ENCODE assay signal across 17 mouse cellular contexts in the genomic region with DNA sequence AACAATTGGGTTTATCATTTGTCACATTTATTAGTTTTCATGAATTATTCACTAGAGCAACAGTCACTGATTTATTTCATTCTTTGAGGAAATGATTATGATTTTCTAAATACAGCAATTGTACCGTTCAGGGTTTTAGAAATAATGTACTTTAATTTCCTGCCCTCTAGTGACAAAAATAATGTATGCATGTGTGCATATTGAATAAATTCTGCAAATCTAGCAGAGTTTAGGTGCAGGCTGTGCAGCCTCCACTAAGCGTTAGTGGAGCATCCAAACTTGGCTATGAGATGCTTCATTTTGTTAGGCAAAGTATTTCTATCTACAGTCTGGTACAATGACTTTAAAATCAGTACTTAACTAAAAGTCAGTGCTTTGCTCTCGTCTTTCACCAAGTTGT.
DNase-seq lines count a peak whose midpoint lies in the region; ATAC-seq and TF ChIP-seq lines count a peak whose summit lies in the region.
"Had no signal": no experiment of that assay in that cellular context is flagged by ENCODE, and none has a peak within 500 bp of the region (broad histone marks: within the 10 kb centered on the region; RNA-seq: fewer than 3 reads in every experiment).

No protein-coding gene starts in this region.

- no peak overlapping the region for H3K27ac ChIP-seq in layer of hippocampus, adult 2 months
- no peak overlapping the region for H3K27ac ChIP-seq in neural tube, embryonic 15.5 days (replicated peaks)
- H3K27ac ChIP-seq: embryonic facial prominence, embryonic 12.5 days; limb, embryonic 15.5 days had no signal

- H3K4me1 ChIP-seq in neural tube, embryonic 15.5 days, result no peaks in the 10 kb centered on the region
- H3K4me1 ChIP-seq: embryonic facial prominence, embryonic 12.5 days; heart, embryonic 12.5 days; limb, embryonic 15.5 days had no signal

- H3K9ac ChIP-seq in neural tube, embryonic 15.5 days (replicated peaks), result no peak overlapping the region
- H3K9ac ChIP-seq: embryonic facial prominence, embryonic 12.5 days; heart, embryonic 12.5 days; limb, embryonic 15.5 days; liver, postnatal 0 days had no signal

- H3K4me3 ChIP-seq in layer of hippocampus, adult 2 months, result no peak overlapping the region
- H3K4me3 ChIP-seq in neural tube, embryonic 15.5 days (replicated peaks), result no peak overlapping the region
- H3K4me3 ChIP-seq: embryonic facial prominence, embryonic 12.5 days; heart, embryonic 12.5 days; limb, embryonic 15.5 days had no signal

- peak; percentile 71 for TF ChIP-seq CTCF in layer of hippocampus, adult 2 months (conservative IDR thresholded peaks at IDR 0.05)

- H3K4me2 ChIP-seq in neural tube, embryonic 15.5 days, result no peak overlapping the region
- H3K4me2 ChIP-seq: embryonic facial prominence, embryonic 12.5 days; heart, embryonic 12.5 days; limb, embryonic 15.5 days had no signal

- no peak for DNase-seq in frontal cortex, postnatal 14 days (ENCODE audit: low spot score in 2 of 2)
- DNase-seq in layer of hippocampus, adult 2 months (ENCODE audit: low spot score in 2 of 2), result no peak
- DNase-seq in layer of hippocampus, adult 9-11 months, result no peak
- no peak for DNase-seq in neural tube, embryonic 10.5 days (ENCODE audit: extremely low spot score, low spot score)
- no peak for DNase-seq in frontal cortex, postnatal 10 days (ENCODE audit: low spot score in 2 of 2)
- DNase-seq: adrenal gland, postnatal 25 days; cerebellum, postnatal 25 days; gastrocnemius, postnatal 25 days; heart, postnatal 4 days; kidney, adult 2 months; liver, postnatal 0 days had no signal

- 64% methylated on average over 3 of the region's 3 CpGs for WGBS in neural tube, embryonic 15.5 days

- H3K36me3 ChIP-seq in neural tube, embryonic 15.5 days, result no peaks in the 10 kb centered on the region
- H3K36me3 ChIP-seq: embryonic facial prominence, embryonic 12.5 days; heart, embryonic 12.5 days; limb, embryonic 15.5 days had no signal

- ATAC-seq in frontal cortex, adult (ENCODE audit: low TSS enrichment), result peak; percentile 73
- ATAC-seq in neural tube, embryonic 15.5 days (ENCODE audit: low FRiP score), result peak; percentile 72
- no peak for ATAC-seq in cerebellum, adult (ENCODE audit: insufficient number of reproducible peaks, low FRiP score, low TSS enrichment)
- ATAC-seq: liver, postnatal 0 days had no signal

- no peaks in the 10 kb centered on the region for H3K9me3 ChIP-seq in neural tube, embryonic 15.5 days (replicated peaks)
- H3K9me3 ChIP-seq: embryonic facial prominence, embryonic 12.5 days; heart, embryonic 12.5 days; limb, embryonic 15.5 days had no signal

- no peaks in the 10 kb centered on the region for H3K27me3 ChIP-seq in neural tube, embryonic 15.5 days (replicated peaks)
- H3K27me3 ChIP-seq: embryonic facial prominence, embryonic 12.5 days; heart, embryonic 12.5 days; limb, embryonic 15.5 days had no signal
